Mouse (Mus musculus) C2C12 (cell line): ENCODE results near the gene Fhl1. TPM values are rescaled to one million over a fixed set of nuclear protein-coding genes. Genes with fewer than 3 reads are reported as not detected.

Source experiments
- H3K27me3 ChIP-seq: one replicate; pipeline ENCODE4 v1.6.1; 2011; ENCODE audit not compliant: control insufficient read depth, insufficient read depth, insufficient read length
- H3K36me3 ChIP-seq: one replicate; pipeline ENCODE4 v1.6.1; 2011; ENCODE audit not compliant: control insufficient read depth, insufficient read depth
- H3K4me3 ChIP-seq: one replicate; pipeline ENCODE4 v1.5.1; 2011; ENCODE audit warnings: mild to moderate bottlenecking, control low read depth; ENCODE audit not compliant: poor library complexity, insufficient read depth, severe bottlenecking
- H3K79me2 ChIP-seq: one replicate; pipeline ENCODE4 v1.6.1; 2011; ENCODE audit not compliant: control insufficient read depth, insufficient read depth
- H3K79me3 ChIP-seq: one replicate; pipeline ENCODE4 v1.6.1; 2011; ENCODE audit warnings: low read depth, control low read depth
- H3ac ChIP-seq: one replicate; pipeline ENCODE3; 2011; ENCODE audit warnings: low read depth; ENCODE audit not compliant: control insufficient read depth, insufficient read length
- CEBPB ChIP-seq: IDR thresholded peaks from one replicate; pipeline ENCODE4 v1.6.1; 2011; ENCODE audit warnings: low read depth, mild to moderate bottlenecking, control low read depth, moderate library complexity
- CTCF ChIP-seq: IDR thresholded peaks from one replicate; pipeline ENCODE4 v1.5.1; 2011; ENCODE audit not compliant: control insufficient read depth, insufficient read depth, insufficient read length
- FOSL1 ChIP-seq: IDR thresholded peaks from one replicate; pipeline ENCODE4 v1.8.0; 2011; ENCODE audit warnings: mild to moderate bottlenecking, low read length; ENCODE audit not compliant: poor library complexity, insufficient read depth, severe bottlenecking
- MAX ChIP-seq: IDR thresholded peaks from one replicate; pipeline ENCODE4 v1.6.1; 2011; ENCODE audit warnings: mild to moderate bottlenecking, control low read depth
- MYOD1 ChIP-seq: IDR thresholded peaks from one replicate; pipeline ENCODE4 v1.6.1; 2011; ENCODE audit warnings: low read depth; ENCODE audit not compliant: control insufficient read depth, insufficient read length
- MYOG ChIP-seq: IDR thresholded peaks from one replicate; pipeline ENCODE4 v1.6.1; 2011; ENCODE audit not compliant: control insufficient read depth, insufficient read length; ENCODE audit errors: extremely low read depth
- USF1 ChIP-seq: IDR thresholded peaks from one replicate; pipeline ENCODE4 v1.6.1; 2011; ENCODE audit warnings: low read depth, mild to moderate bottlenecking, control low read depth, moderate library complexity
- long read RNA-seq, 2 experiments: library from polyadenylated mRNA; unstranded; transcript quantifications; one replicate each; pipeline ENCODE4 v2.0.0; 2019 to 2020
- polyA plus RNA-seq: library from polyadenylated mRNA; unstranded; fragments of >200 nt; fragmentation: generic; extraction: Trizol; gene quantifications from one replicate; pipeline ENCODE4 v1.2.1, GENCODE M21; 2012; ENCODE audit warnings: missing spikeins

The Fhl1 gene
- 42.8 TPM for polyA plus RNA-seq
- long read RNA-seq, experiment 1, transcript Fhl1-204 (6 exons, 2,283 nt) = minor isoform, 10 of 129 reads
- long read RNA-seq, experiment 1, transcript Fhl1-201 (7 exons, 2,356 nt) = major isoform, 79 of 129 reads
- long read RNA-seq, experiment 1, transcript Fhl1-206 (7 exons, 1,203 nt) = minor isoform, 5 of 129 reads
- long read RNA-seq, experiment 1, partial matches to known transcripts = 12 of 129 reads
- long read RNA-seq, experiment 1, other reads (novel, unspliced or antisense) = 23 of 129 reads
- long read RNA-seq, experiment 2, transcript Fhl1-202 (5 exons, 1,337 nt) = minor isoform, 7 of 402 reads
- long read RNA-seq, experiment 2, transcript Fhl1-204 (6 exons, 2,283 nt) = minor isoform, 53 of 402 reads
- long read RNA-seq, experiment 2, transcript Fhl1-201 (7 exons, 2,356 nt) = major isoform, 249 of 402 reads
- long read RNA-seq, experiment 2, partial matches to known transcripts = 6 of 402 reads
- long read RNA-seq, experiment 2, other reads (novel, unspliced or antisense) = 83 of 402 reads

GRCm38 (mm10) chrX:56731306-56732201, at the start of gene Fhl1:
Gene Fhl1, plus strand, starts transcription at chrX:56731787.
- Histone ChIP-seq H3K4me3 (peak within 1 kb of the TSS; percentile 21), H3K27me3 (no peaks in the 10 kb centered on the region), H3K36me3 (no peaks in the 10 kb centered on the region), H3K79me2 (no peaks in the 10 kb centered on the region), H3K79me3 (no peaks in the 10 kb centered on the region), H3ac (peak within 1 kb of the TSS; percentile 80)
- TF ChIP-seq MYOG (no peak), MYOD1 (no peak), CTCF (no peak), USF1 (no peak), CEBPB (no peak), FOSL1 (no peak)

GRCm38 (mm10) chrX:56682156-56682720, 49.3 kb upstream of the Fhl1 start:
- TF ChIP-seq FOSL1 = no peak
- Histone ChIP-seq H3K79me2 (no peaks in the 10 kb centered on the region), H3K79me3 (no peaks in the 10 kb centered on the region), H3K27me3 (no peaks in the 10 kb centered on the region), H3K36me3 (no peaks in the 10 kb centered on the region), H3ac (no peak overlapping the region), H3K4me3 (no peak overlapping the region)

- Histone ChIP-seq H3ac (no peak overlapping the region), H3K36me3 (no peaks in the 10 kb centered on the region), H3K79me3 (no peaks in the 10 kb centered on the region), H3K79me2 (no peaks in the 10 kb centered on the region), H3K27me3 (no peaks in the 10 kb centered on the region), H3K4me3 (no peak overlapping the region)
- TF ChIP-seq MYOD1 (no peak), CEBPB (no peak), MYOG (no peak), MAX (no peak), FOSL1 (no peak), CTCF (no peak), USF1 (no peak)
Observed at GRCm38 (mm10) chrX:56683521-56683920, 48.1 kb upstream of the Fhl1 start.

- H3K27me3 ChIP-seq = no peaks in the 10 kb centered on the region
- H3ac ChIP-seq = no peak overlapping the region
- TF ChIP-seq MAX (no peak), CEBPB (no peak), CTCF (no peak), FOSL1 (no peak), MYOD1 (no peak), MYOG (no peak), USF1 (no peak)
- H3K79me2 ChIP-seq = no peaks in the 10 kb centered on the region
- H3K4me3 ChIP-seq = no peak overlapping the region
- H3K79me3 ChIP-seq = no peaks in the 10 kb centered on the region
- no peaks in the 10 kb centered on the region for H3K36me3 ChIP-seq
Observed at GRCm38 (mm10) chrX:56692554-56692953, 39.0 kb upstream of the Fhl1 start.

- Histone ChIP-seq H3K4me3 (no peak overlapping the region), H3K79me2 (no peaks in the 10 kb centered on the region), H3K27me3 (no peaks in the 10 kb centered on the region), H3ac (no peak overlapping the region), H3K36me3 (no peaks in the 10 kb centered on the region), H3K79me3 (no peaks in the 10 kb centered on the region)
- TF ChIP-seq CTCF = no peak
- no peak for TF ChIP-seq MYOG
- TF ChIP-seq FOSL1 = no peak
- no peak for TF ChIP-seq CEBPB
- TF ChIP-seq MAX = no peak
- TF ChIP-seq USF1 = no peak
- no peak for TF ChIP-seq MYOD1
Observed at GRCm38 (mm10) chrX:56694539-56694938, 37.0 kb upstream of the Fhl1 start.
